Mouse (Mus musculus): ENCODE measurements at regions not wholly inside any gene's neighbourhood (a gene's known extent, or its start where the extent isn't known, plus 50 kb on each side); places are given as distances from the start of the nearest gene placed in this dataset.

DNA sequence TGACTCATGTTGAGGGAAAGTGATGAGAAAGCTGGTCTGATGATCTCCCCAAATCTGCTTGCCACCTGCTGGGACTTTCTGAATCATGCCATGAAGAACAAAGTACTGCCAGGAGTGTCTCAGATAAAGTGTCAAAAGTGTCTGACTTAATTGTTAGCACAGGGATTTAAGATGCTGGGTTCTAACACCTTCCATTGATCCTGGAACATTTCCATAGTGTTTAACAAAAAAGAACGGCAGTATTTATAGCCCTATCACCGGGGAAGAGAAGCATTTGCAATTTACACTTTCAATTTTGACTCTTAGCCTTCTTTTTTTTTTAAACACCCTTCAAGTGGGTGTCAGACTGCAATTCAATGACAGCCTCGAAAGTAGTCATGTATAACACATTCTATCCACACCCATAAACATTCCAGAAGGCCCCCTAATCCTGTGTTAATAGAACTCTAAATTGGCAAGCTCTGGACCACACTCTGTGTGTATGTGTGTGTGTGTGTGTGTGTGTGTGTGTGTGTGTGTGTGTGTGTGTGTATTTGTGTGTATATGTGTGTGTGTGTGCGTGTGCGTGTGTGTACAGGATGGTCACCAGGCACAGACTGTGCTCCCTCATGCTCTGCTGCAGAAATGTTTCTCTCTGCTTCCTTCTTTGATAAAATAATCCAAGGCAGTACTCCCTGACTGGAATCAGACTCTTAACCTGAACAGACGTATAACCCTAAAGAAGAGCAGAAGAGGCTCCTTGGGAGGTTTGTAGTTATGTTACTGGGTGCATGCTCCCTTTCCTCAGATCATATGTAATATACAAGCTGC is 313.2 kb downstream of the Rnd3 start:
- no peak for DNase-seq (ENCODE audit: low spot score in 2 of 2)

DNA sequence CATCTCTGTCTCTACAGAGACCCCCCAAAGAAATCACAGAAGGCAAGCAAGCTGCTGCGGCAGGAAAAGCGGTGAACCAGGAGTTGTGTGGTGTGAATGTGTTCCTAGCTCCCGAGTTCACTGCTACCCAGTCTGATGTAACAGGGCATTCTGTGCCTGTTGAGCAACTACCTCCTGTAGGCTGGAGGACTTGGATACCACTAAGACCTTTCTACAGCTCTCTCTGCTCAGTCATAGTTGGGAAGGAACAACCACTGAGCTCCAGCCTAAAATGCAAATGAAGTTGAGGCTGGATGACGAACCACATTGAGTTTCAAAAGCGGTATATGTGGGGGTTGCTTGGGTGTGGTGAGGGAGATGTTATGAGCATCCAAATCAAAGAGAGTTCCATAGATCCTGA is 315.1 kb downstream of the Rnd3 start:
- no peak for DNase-seq (ENCODE audit: low spot score in 2 of 2)

DNA sequence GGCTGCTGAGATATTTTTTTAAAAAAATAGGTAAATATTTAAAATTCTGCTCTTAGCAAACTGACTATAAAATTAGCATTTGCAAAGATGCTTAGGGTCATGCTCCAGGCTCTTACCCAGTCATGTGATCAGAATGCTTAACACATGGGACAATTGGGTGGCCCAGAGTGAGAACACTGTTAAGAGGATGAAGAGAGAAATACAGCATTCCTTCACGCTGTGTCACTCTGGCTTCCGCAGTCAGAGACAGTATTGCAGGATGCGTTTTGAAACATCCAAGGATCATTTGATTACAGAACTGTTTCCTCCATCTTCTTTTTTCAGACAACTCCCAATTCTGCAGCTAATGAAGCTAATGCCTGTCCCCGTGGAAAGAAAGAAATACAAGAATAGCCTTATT is 316.4 kb downstream of the Rnd3 start:
- DNase-seq (ENCODE audit: low spot score in 2 of 2), result no peak

DNA sequence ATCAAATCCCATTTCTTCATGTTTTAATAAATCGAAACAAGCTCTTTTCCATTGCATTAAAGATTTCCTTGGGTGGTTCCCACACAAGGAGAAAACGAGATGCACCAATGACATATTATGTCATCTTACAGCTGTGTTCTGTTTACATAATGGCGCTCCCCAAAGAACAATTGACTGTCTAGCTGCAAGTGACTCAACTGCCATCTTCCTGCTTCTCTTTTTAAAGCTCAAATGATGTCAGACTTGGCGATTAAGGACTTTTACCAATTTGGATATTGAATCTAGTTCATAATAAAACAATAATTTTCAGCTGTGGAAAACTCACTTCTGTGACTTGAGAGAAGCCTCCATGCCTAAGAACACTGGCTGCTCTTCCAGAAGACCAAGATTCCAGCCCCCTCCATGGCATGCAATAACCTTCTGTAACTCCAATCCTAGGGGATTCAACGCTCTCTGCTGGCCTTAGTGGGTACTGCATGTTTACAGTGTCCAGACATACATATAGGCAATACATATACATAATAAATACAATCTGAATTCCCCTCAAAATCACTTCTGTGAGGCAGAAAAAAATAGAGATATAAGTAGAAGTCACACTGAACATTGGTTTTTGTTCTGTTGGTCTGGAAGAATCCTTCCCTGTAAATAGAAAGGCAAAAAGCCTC is 318.7 kb downstream of the Rnd3 start:
- DNase-seq (ENCODE audit: low spot score in 2 of 2), result no peak

DNA sequence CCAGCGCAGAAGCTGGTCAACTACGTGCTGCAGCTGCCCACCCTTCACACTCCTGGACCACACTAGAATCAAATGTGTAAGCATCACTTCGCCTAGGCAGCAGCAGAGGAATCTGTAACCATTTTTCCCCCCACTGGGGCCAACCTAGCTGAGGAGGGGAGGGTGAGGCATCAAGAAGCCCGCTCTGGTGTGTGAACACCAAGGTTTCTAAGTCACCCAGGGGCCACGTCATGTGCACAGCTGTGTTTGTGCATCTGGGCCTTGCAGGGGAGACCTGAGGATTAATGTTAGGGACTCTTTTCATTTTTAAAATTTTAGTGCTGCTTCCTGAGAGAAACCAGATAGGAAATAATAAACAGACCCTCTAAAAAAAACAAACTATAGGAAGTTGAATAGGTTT is 321.8 kb downstream of the Rnd3 start:
- DNase-seq (ENCODE audit: low spot score in 2 of 2), result no peak

DNA sequence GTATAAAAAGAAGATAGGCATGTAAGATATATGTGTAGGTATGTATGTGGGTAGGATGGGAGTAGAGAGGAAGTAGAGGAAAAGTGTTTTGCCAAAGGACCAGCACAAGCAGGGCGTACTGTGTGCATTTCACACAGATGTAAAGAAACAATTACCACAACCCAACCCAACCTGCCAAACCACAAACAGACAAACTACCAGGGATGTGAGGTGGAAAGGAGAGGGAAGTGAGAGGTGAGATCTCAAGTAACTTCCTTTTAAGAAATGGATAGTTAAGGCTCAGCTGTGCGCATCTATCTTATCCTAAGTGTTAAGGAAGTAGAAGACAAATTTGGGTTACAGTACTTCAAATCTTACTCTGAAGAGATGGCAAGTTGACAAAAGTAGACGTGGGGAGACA is 322.4 kb downstream of the Rnd3 start:
- no peak for DNase-seq (ENCODE audit: low spot score in 2 of 2)

DNA sequence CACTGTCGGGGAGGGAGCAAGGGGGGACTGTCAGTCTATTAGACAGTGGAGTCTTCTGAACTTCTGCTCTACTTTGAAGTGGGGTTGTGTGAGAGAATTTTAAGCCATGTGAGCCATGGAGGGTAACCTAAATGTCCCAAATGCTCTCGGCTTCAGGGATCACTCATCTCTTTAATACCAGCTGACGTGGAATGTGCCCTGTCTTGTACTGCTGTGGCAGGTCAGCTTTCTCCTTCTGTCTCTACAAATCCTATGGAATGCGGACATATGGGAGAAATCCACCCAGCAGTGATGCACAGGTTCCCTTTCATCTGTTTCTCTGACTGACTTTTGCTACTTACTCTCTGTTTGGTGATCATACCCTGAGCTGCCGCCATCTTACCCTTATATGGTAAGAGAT is 323.3 kb downstream of the Rnd3 start:
- no peak for DNase-seq (ENCODE audit: low spot score in 2 of 2)

DNA sequence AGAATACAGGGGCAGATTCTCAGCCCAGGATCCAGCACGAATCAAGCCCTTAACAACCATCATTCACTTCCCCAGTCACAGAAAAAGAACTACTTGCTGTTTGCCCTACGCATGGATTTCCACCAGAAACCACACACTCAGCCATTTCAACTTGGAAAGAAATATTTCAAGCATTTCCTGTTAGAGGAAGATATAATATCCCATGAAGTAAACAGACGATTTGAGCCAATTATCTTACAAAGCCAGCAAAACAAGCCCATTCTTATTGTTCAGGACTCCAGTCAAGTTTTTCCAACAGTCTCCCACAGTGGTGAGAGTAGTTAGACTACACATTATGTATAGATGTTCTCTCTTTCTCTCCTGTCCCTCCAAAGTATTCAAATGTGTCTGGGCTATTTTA is 324.1 kb downstream of the Rnd3 start:
- no peak for DNase-seq (ENCODE audit: low spot score in 2 of 2)

DNA sequence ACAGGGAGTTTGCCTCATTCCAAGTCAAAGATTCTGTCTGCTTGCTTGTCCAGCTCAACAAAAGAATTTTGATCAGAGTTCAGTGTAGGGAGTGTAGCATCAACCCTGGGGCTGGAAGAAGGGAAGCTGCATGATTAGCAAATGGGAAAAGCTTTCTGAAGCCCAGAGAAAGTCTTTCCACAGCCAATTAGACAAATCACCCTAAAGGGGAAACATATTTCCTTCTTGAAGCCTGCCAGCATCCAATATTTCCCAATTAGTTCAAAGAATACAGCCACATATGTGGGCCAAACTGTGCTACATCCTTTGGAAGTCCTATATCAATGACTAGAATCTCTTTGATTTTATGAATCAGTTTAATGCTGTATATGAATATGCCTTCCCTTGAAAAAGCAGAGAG is 326.2 kb downstream of the Rnd3 start:
- no peak for DNase-seq (ENCODE audit: low spot score in 2 of 2)

DNA sequence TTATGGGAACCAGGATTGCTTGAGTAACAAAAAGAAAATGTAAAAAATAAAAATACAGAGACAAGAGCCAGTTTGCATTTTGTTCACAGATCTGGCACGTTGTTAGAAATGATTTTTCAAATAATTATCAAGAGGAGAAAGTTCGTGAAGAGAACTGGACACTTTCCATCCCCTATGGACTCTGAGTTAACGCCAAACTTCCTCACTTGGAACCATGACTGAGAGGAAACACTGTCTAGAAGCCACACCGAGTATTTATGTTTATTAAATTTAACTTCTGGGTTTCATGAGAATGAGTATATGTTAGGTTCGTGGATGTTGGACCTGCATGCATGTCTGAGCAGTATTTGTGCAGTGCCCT is 329.6 kb downstream of the Rnd3 start:
- no peak for DNase-seq (ENCODE audit: low spot score in 2 of 2)

DNA sequence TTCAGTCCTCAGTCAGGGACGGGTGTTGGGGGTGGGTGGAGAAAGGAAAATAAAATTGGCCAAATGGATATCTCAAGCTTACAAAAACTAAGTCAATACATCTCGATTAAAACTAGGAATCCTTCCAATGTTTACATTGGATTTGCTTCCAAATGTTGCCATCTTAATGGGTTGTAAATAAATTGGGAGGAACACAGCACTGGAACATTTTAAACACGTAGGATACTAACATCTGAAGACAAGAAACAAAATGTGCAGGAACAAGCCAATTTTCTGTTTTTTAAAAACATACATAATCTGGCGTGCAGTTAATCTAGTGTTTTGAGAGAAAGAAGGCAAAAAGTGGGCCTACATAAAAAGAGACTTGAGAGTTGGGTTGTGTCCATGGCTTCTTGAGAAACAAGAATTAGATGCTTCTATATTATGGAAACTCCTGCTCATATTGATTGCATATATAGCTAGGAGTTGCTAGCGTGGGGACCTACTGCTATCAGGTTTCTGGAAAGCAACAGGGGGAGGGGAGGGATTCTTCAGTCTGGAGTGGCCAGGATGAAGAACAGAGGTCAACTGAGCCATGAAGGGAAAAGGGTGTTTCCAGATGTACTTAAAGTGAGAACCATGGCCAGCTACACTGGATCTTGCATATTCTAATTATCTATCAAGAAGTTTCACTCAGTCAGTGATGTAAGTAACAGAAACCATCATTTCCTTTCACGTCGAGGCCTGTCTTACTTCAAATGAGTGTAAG is 330.2 kb downstream of the Rnd3 start:
- no peak for DNase-seq (ENCODE audit: low spot score in 2 of 2)

DNA sequence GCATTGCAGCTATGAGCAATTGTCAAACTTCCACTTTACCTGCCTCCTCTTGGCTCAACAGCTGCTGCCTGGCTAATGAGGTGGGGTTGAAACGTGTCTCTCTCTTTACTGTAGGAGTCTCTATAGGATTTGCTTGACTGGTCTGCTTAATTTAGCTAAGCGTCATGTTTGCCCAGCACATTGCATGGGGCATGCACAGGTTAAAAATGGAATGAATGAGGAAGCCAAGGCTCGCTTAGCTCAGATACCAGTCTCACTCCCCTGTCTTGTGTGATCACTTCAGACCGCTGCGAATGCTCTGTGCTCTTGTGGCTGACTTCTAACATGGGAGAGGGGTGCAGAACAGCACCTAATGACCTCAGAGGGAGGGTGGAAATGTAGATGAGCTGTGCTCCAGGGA is 332.5 kb downstream of the Rnd3 start:
- DNase-seq (ENCODE audit: low spot score in 2 of 2), result no peak

DNA sequence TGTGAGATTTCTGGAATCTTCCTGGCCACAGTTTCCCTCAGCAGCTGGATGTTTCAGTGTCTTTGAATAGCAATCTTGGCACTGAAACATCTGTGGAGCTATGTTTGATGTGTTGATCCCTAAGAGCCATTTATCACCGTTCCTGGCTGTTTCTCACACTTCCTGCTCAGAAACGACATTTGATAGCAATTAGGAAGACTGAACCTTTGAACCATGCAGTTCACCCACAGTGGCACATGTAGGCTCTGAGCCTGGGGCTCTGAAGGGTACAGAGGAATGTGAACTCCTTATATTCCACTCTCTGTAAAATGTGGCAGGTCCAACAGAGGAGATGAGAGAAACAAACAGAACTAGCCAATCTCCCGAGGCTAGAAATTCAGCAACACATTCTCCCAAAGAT is 333.4 kb downstream of the Rnd3 start:
- no peak for DNase-seq (ENCODE audit: low spot score in 2 of 2)

DNA sequence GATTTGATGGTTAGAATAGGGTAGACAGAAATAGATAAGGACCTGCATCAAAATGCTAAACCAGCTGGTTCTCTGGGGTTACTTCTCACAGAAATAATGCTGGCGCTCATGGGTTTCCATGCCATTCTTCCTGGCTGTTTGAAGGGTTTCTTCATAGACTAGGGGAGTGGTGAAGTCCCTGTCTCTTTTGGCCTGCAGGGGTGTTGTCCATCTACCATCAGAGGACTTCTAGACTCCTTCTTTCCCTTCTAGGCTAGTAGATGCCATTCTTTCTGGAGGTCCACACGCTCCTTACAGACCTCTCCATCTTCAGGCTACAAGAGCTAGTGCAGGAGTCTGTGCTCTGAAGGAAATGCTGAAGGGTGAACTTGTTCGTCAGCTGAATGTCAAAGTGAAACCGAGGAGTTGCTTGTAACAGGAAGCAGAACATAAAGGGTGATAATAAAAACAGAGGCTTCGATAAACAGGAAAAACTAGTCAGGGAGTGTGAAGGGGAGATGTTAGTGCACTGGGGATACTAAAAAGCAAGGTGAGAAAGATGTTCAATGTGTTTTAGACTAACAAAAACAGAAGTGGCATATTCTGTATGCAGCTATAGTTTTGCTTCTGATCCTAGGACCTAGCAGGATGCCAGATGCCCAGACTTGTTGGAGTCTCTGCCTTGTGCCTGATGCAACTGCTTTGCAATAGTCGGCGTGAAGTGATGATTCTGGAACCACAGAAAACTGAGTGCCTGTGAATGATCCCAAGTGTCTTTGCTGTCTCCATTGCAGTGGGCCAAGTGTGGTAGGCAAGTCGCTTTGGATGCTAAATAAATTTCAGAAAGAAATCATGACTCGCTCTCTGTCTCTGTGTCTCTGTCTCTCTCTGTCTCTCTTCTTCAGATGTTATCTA is 335.1 kb downstream of the Rnd3 start:
- DNase-seq (ENCODE audit: low spot score in 2 of 2), result no peak

DNA sequence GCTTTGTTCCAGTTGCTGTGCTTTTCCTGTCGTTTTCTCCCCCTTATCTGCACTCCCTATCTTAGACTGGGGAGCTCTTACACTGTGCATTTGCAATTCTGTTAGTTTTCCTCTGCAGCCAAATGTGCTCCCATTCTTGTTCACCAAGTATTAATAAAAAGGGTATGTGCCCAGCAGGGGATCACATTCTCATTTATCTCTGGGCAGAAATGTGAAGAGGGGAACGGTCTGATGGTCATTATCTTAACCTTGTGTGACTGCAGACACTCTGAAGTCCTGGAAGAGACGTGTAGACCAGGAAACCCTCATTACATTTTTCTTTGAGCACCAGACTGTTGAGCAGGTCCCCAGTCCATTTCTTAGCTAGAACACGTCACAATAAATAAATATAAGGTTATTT is 336.6 kb downstream of the Rnd3 start:
- DNase-seq (ENCODE audit: low spot score in 2 of 2), result no peak

DNA sequence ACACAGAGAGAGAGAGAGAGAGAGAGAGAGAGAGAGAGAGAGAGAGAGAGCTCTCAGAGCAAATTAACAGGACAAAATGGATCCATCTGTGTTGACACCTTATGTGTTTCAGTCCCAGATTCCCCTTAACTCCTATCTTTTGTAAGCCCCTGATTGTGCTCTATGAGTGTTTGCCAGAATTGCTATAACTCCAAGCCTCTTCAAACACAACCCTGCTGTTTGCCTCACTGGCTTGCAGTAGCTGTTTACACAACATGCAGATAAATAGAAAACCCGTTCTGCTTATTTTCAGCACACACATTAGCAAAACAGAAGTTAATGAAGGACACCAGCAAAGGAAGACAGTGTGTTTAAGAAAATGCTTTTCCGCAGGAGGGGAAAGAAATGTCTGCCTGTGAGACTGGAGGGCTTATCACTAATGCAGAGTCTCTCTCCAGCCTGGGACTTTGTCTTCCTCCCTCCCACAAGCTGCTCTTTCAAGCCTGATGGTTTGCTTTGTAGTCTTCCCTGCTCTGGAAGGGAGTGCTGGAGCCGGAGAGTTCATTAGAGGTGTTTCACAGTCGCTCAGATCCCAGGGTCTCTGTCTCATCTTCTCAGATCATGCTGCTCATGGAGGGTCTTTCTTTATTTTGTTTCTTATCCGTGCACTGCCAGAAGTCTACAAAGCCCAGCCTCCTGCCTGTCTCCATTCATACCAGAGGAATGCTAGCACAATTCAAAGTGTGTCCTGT is 338.4 kb downstream of the Rnd3 start:
- DNase-seq (ENCODE audit: low spot score in 2 of 2), result no peak

DNA sequence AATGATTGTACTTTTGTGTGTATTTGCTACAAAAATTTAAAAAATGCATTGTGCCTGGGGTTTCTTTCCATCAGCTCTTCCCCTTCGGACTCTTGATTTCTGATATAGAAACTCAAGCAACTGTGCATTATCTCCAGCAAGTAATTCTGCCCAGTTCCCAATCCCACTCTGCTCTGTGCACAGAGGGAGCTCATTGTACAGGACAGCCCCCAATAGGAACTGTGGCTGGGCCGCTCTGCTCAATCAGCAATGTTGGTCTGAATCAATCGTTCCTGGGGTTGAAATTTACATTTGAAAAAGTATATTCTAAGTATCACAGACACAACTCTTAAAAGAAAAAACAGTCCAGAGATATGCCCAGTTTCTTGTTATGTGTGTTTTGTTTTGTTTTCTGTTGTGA is 339.1 kb downstream of the Rnd3 start:
- no peak for DNase-seq (ENCODE audit: low spot score in 2 of 2)

DNA sequence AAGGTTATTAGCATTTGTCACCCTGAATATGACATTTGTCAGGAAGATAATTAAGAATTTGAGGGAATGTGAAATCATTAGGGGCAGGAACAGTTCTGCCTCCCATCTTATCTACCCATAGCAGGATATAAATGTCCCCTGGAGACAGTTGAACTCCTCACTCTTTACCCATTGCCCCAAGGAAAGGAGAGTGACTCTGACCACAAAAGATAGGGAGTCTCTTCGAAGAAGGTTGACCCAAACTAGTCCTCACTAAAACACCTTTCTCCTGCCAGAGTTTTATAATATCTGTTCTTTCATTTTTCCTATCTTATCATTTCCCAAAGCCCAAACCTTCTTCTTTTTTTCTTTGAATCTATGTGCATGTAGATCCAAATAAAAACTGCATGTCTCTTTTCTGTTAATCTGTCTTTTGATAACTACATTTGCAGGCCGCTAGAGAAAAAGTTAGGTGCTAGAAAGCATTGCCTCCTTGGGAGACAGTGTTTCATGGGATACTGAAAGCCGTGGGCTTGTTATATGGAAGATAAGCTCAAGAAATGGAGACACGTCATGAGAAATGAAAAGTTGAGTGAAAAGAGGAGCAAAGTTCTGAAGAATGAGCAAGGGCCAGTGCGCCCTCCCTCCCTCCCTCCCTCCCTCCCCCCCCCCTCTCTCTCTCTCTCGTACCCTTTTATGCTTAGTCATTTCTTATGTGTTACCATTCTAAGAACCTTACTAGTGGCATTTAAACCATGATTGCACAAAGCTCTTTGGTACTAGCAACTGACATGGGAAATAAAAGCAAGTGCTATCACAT is 341.6 kb downstream of the Rnd3 start:
- DNase-seq (ENCODE audit: low spot score in 2 of 2), result no peak

DNA sequence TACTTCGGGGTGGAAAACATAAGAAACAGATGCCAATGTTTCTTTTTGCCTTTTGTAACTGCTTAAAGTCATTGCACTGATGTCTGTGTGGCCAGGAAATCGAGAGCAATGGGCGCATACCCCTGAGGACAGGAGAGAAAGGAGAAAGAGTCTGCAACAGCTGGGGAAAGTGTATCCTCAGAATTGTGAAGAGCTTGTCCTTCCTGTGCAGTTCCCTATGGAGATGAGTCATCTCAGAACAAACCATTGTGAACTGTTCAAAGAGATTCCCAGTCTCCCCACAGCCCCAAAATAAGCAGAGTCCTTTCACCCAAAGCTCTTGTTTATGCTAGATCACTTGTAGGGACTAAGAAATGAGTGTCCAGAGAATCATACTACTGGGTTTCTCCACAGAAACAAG is 343.3 kb downstream of the Rnd3 start:
- no peak for DNase-seq (ENCODE audit: low spot score in 2 of 2)

DNA sequence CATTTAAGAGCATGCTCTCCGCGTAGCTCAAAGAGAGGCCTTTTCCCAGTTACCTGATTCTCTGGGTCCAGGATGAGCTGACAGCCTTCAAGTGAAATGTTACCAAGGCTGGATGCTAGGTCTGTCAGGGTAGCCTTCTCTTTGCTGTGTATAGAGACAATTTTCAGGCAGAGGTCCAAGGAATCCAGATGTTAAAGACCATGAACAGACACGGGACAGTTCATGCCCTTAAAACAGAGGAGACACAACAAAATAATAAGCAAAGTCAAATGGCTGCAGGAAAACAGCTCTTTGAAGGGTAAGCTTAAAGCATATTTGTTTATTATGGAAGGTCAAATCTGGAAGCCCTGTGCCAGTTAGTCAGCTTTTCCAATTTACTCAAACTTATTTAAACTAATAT is 352.8 kb downstream of the Rnd3 start:
- DNase-seq (ENCODE audit: low spot score in 2 of 2), result no peak

DNA sequence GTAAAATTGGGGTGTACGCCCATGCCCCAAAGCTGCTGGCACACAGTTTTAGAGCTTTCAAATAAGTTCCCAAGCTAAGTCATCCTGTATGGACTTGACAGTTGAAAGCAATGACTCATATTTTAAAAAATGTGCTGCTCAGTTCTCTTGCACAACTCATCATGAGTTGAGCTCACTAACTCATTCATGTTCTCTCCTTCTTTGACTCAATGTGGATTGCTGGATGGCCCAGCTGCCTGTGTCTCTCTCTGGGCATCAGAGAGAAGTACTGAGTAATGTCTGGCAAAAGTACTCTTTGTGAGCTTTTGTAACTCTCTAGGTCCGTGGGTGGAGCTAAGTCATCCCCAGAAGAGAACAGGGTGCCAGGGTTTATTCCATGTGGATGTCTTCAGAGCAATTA is 355.3 kb downstream of the Rnd3 start:
- DNase-seq (ENCODE audit: low spot score in 2 of 2), result no peak
